Mouse (Mus musculus) heart, adult 18-20 months (tissue): ENCODE measurements around the gene Efna1. TPM values are rescaled to one million over a fixed set of nuclear protein-coding genes. Genes with fewer than 3 reads are reported as not detected.

ENCODE experiments used
- DNase-seq, 2 experiments: peaks; one replicate each; pipeline ENCODE4 v3.0.0; 2021 to 2022; ENCODE audit warnings: mixed read lengths in 1 of 2
- total RNA-seq, 2 experiments: library from RNA; stranded (reverse); gene quantifications; 2 replicates each; pipeline ENCODE4 v1.2.3; 2021

The Efna1 gene
- total RNA-seq, 2 experiments from 2014 or later, result 22.5 to 23.8 TPM

GRCm38 (mm10) chr3:89308089-89308488, 27.1 kb upstream of the Efna1 start:
- DNase-seq, result peak; percentile 66 to 80

GRCm38 (mm10) chr3:89305551-89306325, 24.8 kb upstream of the Efna1 start:
- no peak for DNase-seq

GRCm38 (mm10) chr3:89305105-89305504, 24.2 kb upstream of the Efna1 start:
- no peak for DNase-seq

- no peak for DNase-seq
These were observed 23.5 kb upstream of the Efna1 start for GRCm38 (mm10) chr3:89304440-89304839.

- no peak for DNase-seq
These were observed 19.6 kb upstream of the Efna1 start for GRCm38 (mm10) chr3:89300514-89300913.

- no peak for DNase-seq
These were observed 19.1 kb upstream of the Efna1 start for GRCm38 (mm10) chr3:89300071-89300470.

GRCm38 (mm10) chr3:89299499-89299898, 18.6 kb upstream of the Efna1 start:
- peak in 1 of 2 experiments; percentile 48 for DNase-seq

GRCm38 (mm10) chr3:89298908-89299307, 18.0 kb upstream of the Efna1 start:
- no peak for DNase-seq

GRCm38 (mm10) chr3:89296761-89297396, 15.9 kb upstream of the Efna1 start:
- DNase-seq, result no peak

GRCm38 (mm10) chr3:89295685-89296230, 14.8 kb upstream of the Efna1 start:
- DNase-seq, result no peak

GRCm38 (mm10) chr3:89294195-89294594, 13.3 kb upstream of the Efna1 start:
- no peak for DNase-seq

- no peak for DNase-seq
These were observed 12.4 kb upstream of the Efna1 start for GRCm38 (mm10) chr3:89293247-89293918.

- no peak for DNase-seq
These were observed 11.4 kb upstream of the Efna1 start for GRCm38 (mm10) chr3:89292303-89292702.

- no peak for DNase-seq
These were observed 10.9 kb upstream of the Efna1 start for GRCm38 (mm10) chr3:89291874-89292273.

- peak; percentile 61 for DNase-seq
These were observed 7.6 kb upstream of the Efna1 start for GRCm38 (mm10) chr3:89288503-89288928.

GRCm38 (mm10) chr3:89287286-89287685, 6.3 kb upstream of the Efna1 start:
- DNase-seq, result no peak

GRCm38 (mm10) chr3:89285526-89285925, 4.6 kb upstream of the Efna1 start:
- no peak for DNase-seq

GRCm38 (mm10) chr3:89284261-89284660, 3.3 kb upstream of the Efna1 start:
- no peak for DNase-seq

- no peak for DNase-seq
These were observed 1.3 kb upstream of the Efna1 start for GRCm38 (mm10) chr3:89282291-89282643.

- peak; percentile 89 to 95 for DNase-seq
These were observed 793 bp upstream of the Efna1 start for GRCm38 (mm10) chr3:89281579-89282290.

GRCm38 (mm10) chr3:89280050-89280605, 814 bp downstream of the Efna1 start:
- DNase-seq, result peak in 1 of 2 experiments; percentile 71
